ENCODE assay signal across 19 mouse cellular contexts in genomic region chr15:86156492-86156891, GRCm38 (mm10).
"Had no signal": no experiment of that assay in that cellular context is flagged by ENCODE, and none has a peak within 500 bp of the region (broad histone marks: within the 10 kb centered on the region; RNA-seq: fewer than 3 reads in every experiment).

No protein-coding gene starts in this region.

- H3K4me3 ChIP-seq: lung, embryonic 15.5 days; megakaryocyte, embryonic 14.5 days; midbrain, embryonic 13.5 days; midbrain, embryonic 15.5 days; neural tube, embryonic 12.5 days had no signal

- H3K27me3 ChIP-seq: lung, embryonic 15.5 days; megakaryocyte, embryonic 14.5 days; midbrain, embryonic 13.5 days; midbrain, embryonic 15.5 days; neural tube, embryonic 12.5 days had no signal

- H3K27ac ChIP-seq: liver, embryonic 14.5 days; lung, embryonic 15.5 days; macrophage; midbrain, embryonic 13.5 days; midbrain, embryonic 15.5 days; neural tube, embryonic 12.5 days had no signal

- H3K4me1 ChIP-seq: lung, embryonic 15.5 days; midbrain, embryonic 13.5 days; midbrain, embryonic 15.5 days; neural tube, embryonic 12.5 days had no signal

- ATAC-seq: lung, postnatal 0 days; midbrain, embryonic 13.5 days; midbrain, embryonic 15.5 days had no signal

- DNase-seq: lung, adult 2 months; lung, postnatal 14 days; lung, postnatal 36 days; retina, postnatal 1 day; right cerebral cortex, adult 18-20 months; right cerebral cortex, postnatal 25 days; right cerebral cortex, postnatal 4 days; spleen, adult 18-20 months; thymus, adult 18-20 months; thymus, postnatal 14 days; thymus, postnatal 36 days had no signal
